Mouse (Mus musculus) heart, embryonic 13.5 days (tissue): ENCODE measurements at regions not wholly inside any gene's neighbourhood (a gene's known extent, or its start where the extent isn't known, plus 50 kb on each side); places are given as distances from the start of the nearest gene placed in this dataset.
A peak's percentile ranks its signal among the peaks of the same experiment; 100 is the strongest.

Experiments
- ATAC-seq: fragments of 200-750 bp; cut with Nextera tagmentation; 2 replicates; pipeline ENCODE4 v1.8.0; 2017; ENCODE audit warnings: moderate TSS enrichment; ENCODE audit not compliant: insufficient number of reproducible peaks, low FRiP score, low TSS enrichment; ENCODE audit errors: extremely low read depth
- H3K27ac ChIP-seq: fragments of 300-500 bp; sonication (generic); replicated peaks from 2 replicates; pipeline ENCODE4 v1.5.1; 2015; ENCODE audit warnings: moderate library complexity, mild to moderate bottlenecking, inconsistent platforms
- H3K27me3 ChIP-seq: fragments of 300-500 bp; sonication (generic); replicated peaks from 2 replicates; pipeline ENCODE4 v1.6.1; 2015; ENCODE audit warnings: mild to moderate bottlenecking, inconsistent platforms
- H3K36me3 ChIP-seq: fragments of 300-500 bp; sonication (generic); 2 replicates; pipeline ENCODE4 v1.6.1; 2015; ENCODE audit warnings: mild to moderate bottlenecking, inconsistent platforms
- H3K4me1 ChIP-seq: fragments of 300-500 bp; sonication (generic); 2 replicates; pipeline ENCODE4 v1.6.1; 2015; ENCODE audit warnings: inconsistent platforms
- H3K4me2 ChIP-seq: fragments of 300-500 bp; sonication (generic); 2 replicates; pipeline ENCODE4 v1.6.1; 2015; ENCODE audit warnings: inconsistent platforms, mild to moderate bottlenecking, moderate library complexity
- H3K4me3 ChIP-seq: fragments of 300-500 bp; sonication (generic); 2 replicates; pipeline ENCODE4 v1.5.1; 2015; ENCODE audit warnings: moderate library complexity, mild to moderate bottlenecking, inconsistent platforms
- H3K9ac ChIP-seq: fragments of 300-500 bp; sonication (generic); 2 replicates; pipeline ENCODE4 v1.6.1; 2015; ENCODE audit warnings: inconsistent platforms, mild to moderate bottlenecking, moderate library complexity
- H3K9me3 ChIP-seq: fragments of 300-500 bp; sonication (generic); 2 replicates; pipeline ENCODE4 v1.6.1; 2016; ENCODE audit warnings: inconsistent platforms
- WGBS: fragments of 180-500 bp; shearing (Covaris S2); methylation state at CpG from one replicate; pipeline ENCODE4 v1.1.7; 2015; ENCODE audit warnings: mixed read lengths; 5-methylcytosine and 5-hydroxymethylcytosine counted together

- 72% methylated on average over 8 of the region's 8 CpGs for WGBS
- H3K9me3 ChIP-seq = no peaks in the 10 kb centered on the region
- no peak overlapping the region for H3K27ac ChIP-seq
- no peak overlapping the region for H3K4me2 ChIP-seq
- no peak overlapping the region for H3K9ac ChIP-seq
- no peaks in the 10 kb centered on the region for H3K27me3 ChIP-seq
- H3K4me3 ChIP-seq = no peak overlapping the region
- ATAC-seq = no peak
- H3K4me1 ChIP-seq = no peaks in the 10 kb centered on the region
- no peaks in the 10 kb centered on the region for H3K36me3 ChIP-seq
Measured at GRCm38 (mm10) chr7:137885146-137885545, 447.7 kb downstream of the Glrx3 start.

- H3K27ac ChIP-seq = no peak overlapping the region
- no peak overlapping the region for H3K4me2 ChIP-seq
- 78% methylated on average over 11 of the region's 11 CpGs for WGBS
Measured at GRCm38 (mm10) chr7:137888731-137889130, 451.3 kb downstream of the Glrx3 start.

GRCm38 (mm10) chr7:137906424-137907060, 469.1 kb downstream of the Glrx3 start:
- no peaks in the 10 kb centered on the region for H3K4me1 ChIP-seq
- no peak overlapping the region for H3K9ac ChIP-seq
- H3K27me3 ChIP-seq = no peaks in the 10 kb centered on the region
- no peak for ATAC-seq
- WGBS = 68% methylated on average over 9 of the region's 9 CpGs
- H3K27ac ChIP-seq = no peak overlapping the region
- H3K9me3 ChIP-seq = no peaks in the 10 kb centered on the region
- H3K4me2 ChIP-seq = no peak overlapping the region
- H3K4me3 ChIP-seq = no peak overlapping the region
- no peaks in the 10 kb centered on the region for H3K36me3 ChIP-seq

More at GRCm38 (mm10) chr7:137888731-137889130, 451.3 kb downstream of the Glrx3 start:
- no peaks in the 10 kb centered on the region for H3K36me3 ChIP-seq
- no peak overlapping the region for H3K9ac ChIP-seq
- no peak overlapping the region for H3K4me3 ChIP-seq
- H3K4me1 ChIP-seq = no peaks in the 10 kb centered on the region
- H3K9me3 ChIP-seq = no peaks in the 10 kb centered on the region
- ATAC-seq = no peak
- H3K27me3 ChIP-seq = no peaks in the 10 kb centered on the region

GRCm38 (mm10) chr7:137909456-137909855, 472.0 kb downstream of the Glrx3 start:
- Histone ChIP-seq H3K4me1 (no peaks in the 10 kb centered on the region), H3K4me2 (no peak overlapping the region), H3K4me3 (no peak overlapping the region), H3K27ac (no peak overlapping the region), H3K27me3 (no peaks in the 10 kb centered on the region), H3K9ac (no peak overlapping the region), H3K9me3 (no peaks in the 10 kb centered on the region), H3K36me3 (no peaks in the 10 kb centered on the region)
- no peak for ATAC-seq
- WGBS = 46% methylated on average over 3 of the region's 3 CpGs

- ATAC-seq = no peak
- 59% methylated on average over 4 of the region's 4 CpGs for WGBS
- no peaks in the 10 kb centered on the region for H3K4me1 ChIP-seq
- no peaks in the 10 kb centered on the region for H3K36me3 ChIP-seq
- no peak overlapping the region for H3K4me2 ChIP-seq
- no peak overlapping the region for H3K4me3 ChIP-seq
- H3K27ac ChIP-seq = no peak overlapping the region
- no peaks in the 10 kb centered on the region for H3K9me3 ChIP-seq
- H3K9ac ChIP-seq = no peak overlapping the region
- H3K27me3 ChIP-seq = no peaks in the 10 kb centered on the region
Measured at GRCm38 (mm10) chr7:137913551-137914105, 476.2 kb downstream of the Glrx3 start.

GRCm38 (mm10) chr7:137914506-137914905, 477.1 kb downstream of the Glrx3 start:
- 70% methylated on average over 5 of the region's 5 CpGs for WGBS
- no peaks in the 10 kb centered on the region for H3K4me1 ChIP-seq
- H3K36me3 ChIP-seq = no peaks in the 10 kb centered on the region
- H3K27me3 ChIP-seq = no peaks in the 10 kb centered on the region
- no peak overlapping the region for H3K9ac ChIP-seq
- H3K4me2 ChIP-seq = no peak overlapping the region
- H3K27ac ChIP-seq = no peak overlapping the region
- no peak for ATAC-seq
- no peak overlapping the region for H3K4me3 ChIP-seq
- H3K9me3 ChIP-seq = no peaks in the 10 kb centered on the region

GRCm38 (mm10) chr7:137916351-137916750, 478.9 kb downstream of the Glrx3 start:
- H3K36me3 ChIP-seq = no peaks in the 10 kb centered on the region
- ATAC-seq = no peak
- no peak overlapping the region for H3K4me2 ChIP-seq
- H3K27ac ChIP-seq = no peak overlapping the region
- no peaks in the 10 kb centered on the region for H3K9me3 ChIP-seq
- WGBS = 44% methylated on average over 1 of the region's 1 CpGs
- no peaks in the 10 kb centered on the region for H3K27me3 ChIP-seq
- H3K9ac ChIP-seq = no peak overlapping the region
- no peaks in the 10 kb centered on the region for H3K4me1 ChIP-seq
- H3K4me3 ChIP-seq = no peak overlapping the region

GRCm38 (mm10) chr7:137924464-137925167, 472.9 kb downstream of the Tcerg1l start:
- 0 out of 2 replicates have a peak, but pooled peaks have one; percentile 42 for ATAC-seq
- Histone ChIP-seq H3K27ac (no peak overlapping the region), H3K27me3 (peaks cover 15% of the 10 kb centered on the region), H3K4me1 (peaks cover 23% of the 10 kb centered on the region), H3K9ac (no peak overlapping the region), H3K36me3 (no peaks in the 10 kb centered on the region), H3K4me2 (peak overlapping the region; percentile 38), H3K4me3 (no peak overlapping the region), H3K9me3 (no peaks in the 10 kb centered on the region)
- WGBS = 20% methylated on average over 7 of the region's 7 CpGs

GRCm38 (mm10) chr7:137925656-137926055, 471.9 kb downstream of the Tcerg1l start:
- H3K9ac ChIP-seq = no peak overlapping the region
- peaks cover 32% of the 10 kb centered on the region for H3K4me1 ChIP-seq
- H3K27ac ChIP-seq = no peak overlapping the region
- H3K36me3 ChIP-seq = no peaks in the 10 kb centered on the region
- H3K9me3 ChIP-seq = no peaks in the 10 kb centered on the region
- peaks cover 20% of the 10 kb centered on the region for H3K27me3 ChIP-seq
- H3K4me3 ChIP-seq = no peak overlapping the region
- WGBS = 35% methylated on average over 3 of the region's 3 CpGs
- ATAC-seq = no peak
- H3K4me2 ChIP-seq = no peak overlapping the region

- H3K9ac ChIP-seq = no peak overlapping the region
- H3K9me3 ChIP-seq = no peaks in the 10 kb centered on the region
- no peak overlapping the region for H3K27ac ChIP-seq
- H3K27me3 ChIP-seq = peaks cover 20% of the 10 kb centered on the region
- no peak for ATAC-seq
- peaks cover 36% of the 10 kb centered on the region for H3K4me1 ChIP-seq
- WGBS = 32% methylated on average over 8 of the region's 8 CpGs
- H3K4me2 ChIP-seq = no peak overlapping the region
- no peak overlapping the region for H3K4me3 ChIP-seq
- H3K36me3 ChIP-seq = no peaks in the 10 kb centered on the region
Measured at GRCm38 (mm10) chr7:137927371-137927770, 470.2 kb downstream of the Tcerg1l start.

GRCm38 (mm10) chr7:137930200-137930599, 467.3 kb downstream of the Tcerg1l start:
- Histone ChIP-seq H3K4me3 (no peak overlapping the region), H3K4me2 (peak overlapping the region; percentile 25), H3K36me3 (no peaks in the 10 kb centered on the region), H3K4me1 (peaks cover 23% of the 10 kb centered on the region), H3K9me3 (no peaks in the 10 kb centered on the region), H3K27me3 (peaks cover 27% of the 10 kb centered on the region), H3K9ac (no peak overlapping the region), H3K27ac (no peak overlapping the region)
- 4% methylated on average over 7 of the region's 7 CpGs for WGBS
- no peak for ATAC-seq
